Mouse (Mus musculus): ENCODE data around the gene Zcchc8. TPM values are rescaled to one million over a fixed set of nuclear protein-coding genes. Genes with fewer than 3 reads are reported as not detected.

Zcchc8 gene
- polyA plus RNA-seq, 1 experiment from 2014 or later, result 83.7 TPM

DNA sequence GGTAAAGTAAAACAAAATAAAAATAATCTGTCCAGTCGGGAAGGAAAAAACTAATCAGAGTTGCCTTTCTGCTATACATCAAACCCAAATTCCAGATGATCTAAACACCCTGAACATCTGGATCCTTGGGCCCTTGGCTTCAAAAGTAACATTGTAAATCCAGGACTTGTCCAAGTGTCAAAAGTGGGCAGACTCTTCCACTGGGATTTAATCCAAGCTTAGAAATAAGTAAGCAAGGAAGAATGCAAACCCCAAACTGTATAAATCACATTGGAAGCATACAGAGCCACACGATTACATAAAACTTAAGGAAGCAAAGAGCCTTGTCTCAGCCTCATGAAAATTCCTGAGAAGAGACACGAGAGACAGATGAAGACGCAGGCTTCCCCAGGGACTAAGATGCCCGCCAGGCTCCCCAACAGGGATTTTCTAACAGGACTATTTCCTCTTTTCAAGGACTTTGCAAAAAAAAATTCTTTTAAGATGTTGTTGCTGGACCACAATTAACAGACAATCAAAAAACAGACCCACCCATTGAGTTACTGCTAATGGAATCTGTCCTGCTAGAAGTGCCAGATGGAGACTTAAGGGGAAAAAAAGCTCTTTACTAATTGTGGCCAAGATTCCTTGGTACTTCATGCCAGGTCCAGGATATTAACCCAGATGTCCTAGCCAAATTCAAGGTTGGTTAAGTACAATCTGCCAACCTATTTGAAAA lies 41.2 kb downstream of the Zcchc8 start:
- H3K4me2 ChIP-seq (replicated peaks), result no peak overlapping the region
- no peak overlapping the region for H3K9ac ChIP-seq (replicated peaks)
- H3K9me3 ChIP-seq, result no peaks in the 10 kb centered on the region
- peak overlapping the region; percentile 22; the same call in 1 of the 2 replicates for H3K27ac ChIP-seq (replicated peaks)
- H3K36me3 ChIP-seq, result no peaks in the 10 kb centered on the region
- H3K27me3 ChIP-seq, result no peaks in the 10 kb centered on the region
- no peak for ATAC-seq (replicated peaks)
- H3K4me1 ChIP-seq, result peaks cover 44% of the 10 kb centered on the region
- 23% methylated on average over 5 of the region's 5 CpGs for WGBS
- H3K4me3 ChIP-seq, result no peak overlapping the region

DNA sequence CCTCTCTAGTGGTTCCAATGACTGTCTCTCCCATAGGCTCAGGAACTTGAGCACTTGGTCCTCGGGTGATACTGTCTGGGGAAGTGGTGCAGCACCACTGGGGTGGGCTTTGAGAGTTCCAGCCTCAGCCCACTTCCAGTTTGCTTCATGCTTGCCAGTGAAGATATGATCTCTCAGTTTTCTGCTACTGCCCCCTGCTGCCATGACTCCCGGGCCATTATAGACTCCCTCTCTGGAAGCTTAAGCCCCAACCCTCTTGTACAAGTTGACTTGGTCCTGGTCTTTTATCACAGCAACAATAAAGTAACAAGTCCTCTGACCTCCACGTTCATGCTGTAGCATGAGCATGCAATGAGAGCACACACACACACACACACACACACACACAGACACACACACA lies 41.8 kb downstream of the Zcchc8 start:
- Histone ChIP-seq H3K9me3 (no peaks in the 10 kb centered on the region), H3K4me3 (no peak overlapping the region), H3K27ac (replicated peaks) (no peak overlapping the region), H3K4me1 (peaks cover 49% of the 10 kb centered on the region), H3K4me2 (replicated peaks) (no peak overlapping the region), H3K27me3 (no peaks in the 10 kb centered on the region), H3K9ac (replicated peaks) (no peak overlapping the region), H3K36me3 (no peaks in the 10 kb centered on the region)
- no peak for ATAC-seq (replicated peaks)
- 71% methylated on average over 3 of the region's 3 CpGs for WGBS

DNA sequence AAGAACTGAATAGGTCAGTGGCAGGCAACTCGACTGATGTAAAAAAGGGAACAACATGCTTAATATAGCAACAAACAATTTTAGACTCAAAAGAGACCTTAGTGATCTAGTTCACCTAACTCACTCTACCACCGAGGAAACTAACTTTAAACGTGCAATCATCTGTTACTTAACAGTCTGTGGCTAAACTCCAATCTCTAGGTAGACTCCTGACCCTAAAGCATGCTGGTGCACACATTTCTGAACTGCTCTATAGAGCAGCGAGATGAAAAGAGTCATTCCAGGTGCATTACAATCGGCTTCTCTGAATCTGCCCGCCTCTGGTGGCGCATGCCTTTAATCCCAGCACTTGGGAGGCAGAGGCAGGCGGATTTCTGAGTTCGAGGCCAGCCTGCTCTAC lies 45.2 kb downstream of the Zcchc8 start:
- WGBS, result 88% methylated on average over 9 of the region's 9 CpGs
- H3K36me3 ChIP-seq, result no peaks in the 10 kb centered on the region
- no peak overlapping the region for H3K4me3 ChIP-seq
- no peaks in the 10 kb centered on the region for H3K27me3 ChIP-seq
- H3K9ac ChIP-seq (replicated peaks), result no peak overlapping the region
- no peaks in the 10 kb centered on the region for H3K9me3 ChIP-seq
- peaks cover 30% of the 10 kb centered on the region for H3K4me1 ChIP-seq
- H3K27ac ChIP-seq (replicated peaks), result no peak overlapping the region
- ATAC-seq (replicated peaks), result no peak
- H3K4me2 ChIP-seq (replicated peaks), result no peak overlapping the region

DNA sequence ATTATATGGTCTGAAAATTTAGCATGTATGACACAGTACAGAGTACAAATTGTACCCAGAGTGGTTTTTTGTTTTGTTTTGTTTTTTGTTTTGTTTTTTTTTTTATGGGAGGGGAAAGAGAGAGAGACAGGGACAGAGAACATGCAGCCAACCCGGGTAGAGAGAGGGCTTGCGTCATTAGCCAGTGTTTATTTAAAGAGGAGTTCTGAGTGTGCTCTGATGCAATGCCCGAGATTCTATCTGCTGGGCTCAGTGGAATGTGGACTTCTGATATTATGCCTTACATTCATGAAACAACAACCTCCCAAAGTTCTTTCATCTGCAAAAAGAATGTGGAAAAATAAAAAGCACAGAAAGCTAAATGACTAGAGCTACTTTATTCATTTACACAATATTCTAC lies 45.7 kb downstream of the Zcchc8 start:
- 25% methylated on average over 3 of the region's 3 CpGs for WGBS
- no peak for ATAC-seq (replicated peaks)
- no peak overlapping the region for H3K4me3 ChIP-seq
- no peaks in the 10 kb centered on the region for H3K9me3 ChIP-seq
- no peaks in the 10 kb centered on the region for H3K36me3 ChIP-seq
- no peaks in the 10 kb centered on the region for H3K27me3 ChIP-seq
- H3K27ac ChIP-seq (replicated peaks), result no peak overlapping the region
- H3K4me1 ChIP-seq, result peaks cover 25% of the 10 kb centered on the region
- no peak overlapping the region for H3K4me2 ChIP-seq (replicated peaks)
- H3K9ac ChIP-seq (replicated peaks), result no peak overlapping the region

- H3K9ac ChIP-seq (replicated peaks), result no peak overlapping the region
- H3K27ac ChIP-seq (replicated peaks), result no peak overlapping the region
- 63% methylated on average over 3 of the region's 3 CpGs for WGBS
- peaks cover 16% of the 10 kb centered on the region for H3K4me1 ChIP-seq
- H3K27me3 ChIP-seq, result no peaks in the 10 kb centered on the region
- H3K36me3 ChIP-seq, result no peaks in the 10 kb centered on the region
- no peak overlapping the region for H3K4me3 ChIP-seq
- no peaks in the 10 kb centered on the region for H3K9me3 ChIP-seq
- ATAC-seq (replicated peaks), result no peak
- H3K4me2 ChIP-seq (replicated peaks), result no peak overlapping the region
Observed at GRCm38 (mm10) chr5:123671473-123671820, 49.5 kb downstream of the Zcchc8 start.

- H3K9me3 ChIP-seq, result no peaks in the 10 kb centered on the region
- no peaks in the 10 kb centered on the region for H3K27me3 ChIP-seq
- H3K4me2 ChIP-seq (replicated peaks), result no peak overlapping the region
- H3K4me3 ChIP-seq, result no peak overlapping the region
- H3K9ac ChIP-seq (replicated peaks), result no peak overlapping the region
- H3K36me3 ChIP-seq, result no peaks in the 10 kb centered on the region
- H3K4me1 ChIP-seq, result peaks cover 16% of the 10 kb centered on the region
- WGBS, result 49% methylated on average over 14 of the region's 14 CpGs
- H3K27ac ChIP-seq (replicated peaks), result 0 out of 2 replicates have a peak overlapping the region, but pooled peaks have one; percentile 47
- ATAC-seq (replicated peaks), result no peak
Observed at GRCm38 (mm10) chr5:123670800-123671472, 50.0 kb downstream of the Zcchc8 start.

DNA sequence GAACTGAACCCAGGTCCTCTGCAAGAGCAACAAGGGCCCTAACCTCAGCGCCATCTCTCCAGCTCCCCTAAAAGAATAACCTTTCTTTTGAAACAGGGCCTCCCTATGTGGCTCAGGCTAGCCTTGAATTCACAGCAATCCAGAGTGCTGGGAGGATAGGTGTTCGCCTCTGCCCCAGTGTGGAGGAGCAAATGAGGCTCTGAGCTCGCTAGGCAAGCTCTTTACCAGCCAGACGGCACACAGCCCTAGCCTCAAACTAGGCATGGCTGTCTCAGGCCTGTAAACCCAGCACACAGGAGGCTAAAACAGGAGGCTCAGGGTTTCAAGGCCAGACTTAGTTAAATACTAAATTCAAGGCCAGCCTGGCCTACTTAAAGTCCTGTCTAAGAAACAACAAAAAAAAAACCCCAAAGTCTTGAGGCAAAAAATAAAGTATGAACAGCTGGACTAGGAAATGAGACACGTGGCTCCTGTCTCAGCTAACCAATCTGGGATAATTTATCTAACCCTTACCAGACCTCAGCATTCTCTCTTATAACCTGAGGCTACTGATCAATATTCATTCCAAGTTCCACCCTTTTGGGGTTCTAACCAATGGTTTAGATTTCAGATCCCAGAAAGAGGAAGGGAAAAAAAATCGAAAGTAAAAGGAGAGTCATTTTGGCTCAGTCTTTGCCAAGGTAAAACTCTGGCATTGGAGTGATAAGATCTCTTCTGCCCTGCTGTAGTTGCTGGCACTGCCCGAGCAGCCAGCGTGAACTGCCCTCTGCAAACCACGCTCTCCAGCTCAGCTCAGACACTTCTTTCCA lies 50.7 kb downstream of the Zcchc8 start:
- H3K9me3 ChIP-seq, result no peaks in the 10 kb centered on the region
- H3K36me3 ChIP-seq, result no peaks in the 10 kb centered on the region
- no peak overlapping the region for H3K4me2 ChIP-seq (replicated peaks)
- H3K4me1 ChIP-seq, result peaks cover 12% of the 10 kb centered on the region
- H3K9ac ChIP-seq (replicated peaks), result no peak overlapping the region
- 77% methylated on average over 9 of the region's 9 CpGs for WGBS
- H3K4me3 ChIP-seq, result no peak overlapping the region
- no peak for ATAC-seq (replicated peaks)
- H3K27me3 ChIP-seq, result no peaks in the 10 kb centered on the region
- no peak overlapping the region for H3K27ac ChIP-seq (replicated peaks)

GRCm38 (mm10) chr5:123667915-123668314 lies 53.0 kb downstream of the Zcchc8 start:
- H3K27ac ChIP-seq (replicated peaks), result no peak overlapping the region
- no peak overlapping the region for H3K4me2 ChIP-seq (replicated peaks)
- H3K27me3 ChIP-seq, result no peaks in the 10 kb centered on the region
- H3K9me3 ChIP-seq, result no peaks in the 10 kb centered on the region
- H3K9ac ChIP-seq (replicated peaks), result no peak overlapping the region
- no peaks in the 10 kb centered on the region for H3K36me3 ChIP-seq
- 90% methylated on average over 12 of the region's 12 CpGs for WGBS
- peaks cover 2% of the 10 kb centered on the region; the same call in 1 of the 2 replicates for H3K4me1 ChIP-seq
- no peak for ATAC-seq (replicated peaks)
- no peak overlapping the region for H3K4me3 ChIP-seq

GRCm38 (mm10) chr5:123665956-123666355 lies 54.9 kb downstream of the Zcchc8 start:
- no peak overlapping the region for H3K9ac ChIP-seq (replicated peaks)
- ATAC-seq (replicated peaks), result no peak
- H3K4me2 ChIP-seq (replicated peaks), result no peak overlapping the region
- no peaks in the 10 kb centered on the region for H3K27me3 ChIP-seq
- no peaks in the 10 kb centered on the region for H3K36me3 ChIP-seq
- no peaks in the 10 kb centered on the region; the same call in 1 of the 2 replicates for H3K4me1 ChIP-seq
- 92% methylated on average over 7 of the region's 7 CpGs for WGBS
- H3K27ac ChIP-seq (replicated peaks), result no peak overlapping the region
- H3K9me3 ChIP-seq, result no peaks in the 10 kb centered on the region
- H3K4me3 ChIP-seq, result no peak overlapping the region

- Histone ChIP-seq H3K27me3 (no peaks in the 10 kb centered on the region), H3K4me2 (replicated peaks) (no peak overlapping the region), H3K4me1 (0 out of 2 replicates have a peak, but pooled peaks cover 4% of the 10 kb centered on the region), H3K36me3 (no peaks in the 10 kb centered on the region), H3K27ac (replicated peaks) (no peak overlapping the region), H3K4me3 (no peak overlapping the region), H3K9ac (replicated peaks) (no peak overlapping the region), H3K9me3 (no peaks in the 10 kb centered on the region)
- WGBS, result 81% methylated on average over 7 of the region's 7 CpGs
- ATAC-seq (replicated peaks), result no peak
Observed at GRCm38 (mm10) chr5:123664329-123664728, 56.6 kb downstream of the Zcchc8 start.

DNA sequence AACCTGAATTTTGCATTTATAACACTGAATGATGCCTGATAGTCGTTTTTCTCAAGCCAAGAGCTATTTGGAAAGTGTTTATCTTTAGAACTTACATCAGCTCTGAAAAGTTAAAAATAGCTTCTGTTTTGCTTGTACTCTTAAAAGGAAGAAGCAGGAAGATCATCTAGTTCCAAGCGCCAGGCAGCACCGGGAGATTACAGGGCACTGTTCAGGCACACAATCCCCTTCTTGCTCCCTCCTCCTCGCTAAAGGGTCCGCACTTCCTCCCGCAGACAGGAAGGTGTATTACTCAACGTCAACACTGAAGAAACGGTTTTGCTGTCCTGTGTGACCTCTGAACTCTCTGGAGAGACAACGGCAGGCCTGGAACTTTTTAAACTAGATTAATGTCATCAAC lies 58.8 kb downstream of the Zcchc8 start:
- 77% methylated on average over 9 of the region's 9 CpGs for WGBS
- 0 out of 2 replicates have a peak, but pooled peaks cover 7% of the 10 kb centered on the region for H3K4me1 ChIP-seq
- H3K9me3 ChIP-seq, result no peaks in the 10 kb centered on the region
- no peak for ATAC-seq (replicated peaks)
- H3K36me3 ChIP-seq, result no peaks in the 10 kb centered on the region
- no peak overlapping the region for H3K27ac ChIP-seq (replicated peaks)
- no peaks in the 10 kb centered on the region for H3K27me3 ChIP-seq
- H3K4me3 ChIP-seq, result no peak overlapping the region
- no peak overlapping the region for H3K9ac ChIP-seq (replicated peaks)
- no peak overlapping the region for H3K4me2 ChIP-seq (replicated peaks)

DNA sequence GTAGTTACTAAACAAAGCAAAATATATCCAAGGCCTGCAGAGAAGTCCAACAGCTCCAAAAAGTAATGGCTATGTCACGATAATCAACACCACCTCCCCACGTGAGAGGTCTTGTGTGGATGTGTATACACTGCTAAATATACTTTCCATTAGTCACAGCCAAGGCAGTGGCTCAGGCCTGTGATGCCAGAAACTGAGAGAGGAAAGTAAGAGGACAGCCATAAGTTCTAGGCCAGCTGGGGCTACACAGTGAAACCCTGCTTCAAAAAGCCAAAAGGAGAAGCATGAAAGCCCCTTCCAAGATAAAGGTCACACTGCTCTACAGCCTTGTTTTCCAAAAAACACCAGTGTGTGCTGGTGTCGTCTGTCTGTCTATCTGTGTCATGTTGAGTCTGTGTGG lies 59.3 kb downstream of the Zcchc8 start:
- Histone ChIP-seq H3K4me2 (replicated peaks) (no peak overlapping the region), H3K36me3 (no peaks in the 10 kb centered on the region), H3K4me3 (no peak overlapping the region), H3K9me3 (no peaks in the 10 kb centered on the region), H3K4me1 (0 out of 2 replicates have a peak, but pooled peaks cover 7% of the 10 kb centered on the region), H3K27ac (replicated peaks) (no peak overlapping the region), H3K9ac (replicated peaks) (no peak overlapping the region), H3K27me3 (no peaks in the 10 kb centered on the region)
- WGBS, result 82% methylated on average over 3 of the region's 3 CpGs
- no peak for ATAC-seq (replicated peaks)

Data from forebrain, embryonic 15.5 days (tissue).